Mouse (Mus musculus): ENCODE measurements around the gene Cyp2s1. TPM values are rescaled to one million over a fixed set of nuclear protein-coding genes. Genes with fewer than 3 reads are reported as not detected.

Cyp2s1 gene
- under 1 TPM in 3 of 4 experiments, not detected in 1; 0.11 to 0.44 (median 0.22) TPM for total RNA-seq (2022)

DNA sequence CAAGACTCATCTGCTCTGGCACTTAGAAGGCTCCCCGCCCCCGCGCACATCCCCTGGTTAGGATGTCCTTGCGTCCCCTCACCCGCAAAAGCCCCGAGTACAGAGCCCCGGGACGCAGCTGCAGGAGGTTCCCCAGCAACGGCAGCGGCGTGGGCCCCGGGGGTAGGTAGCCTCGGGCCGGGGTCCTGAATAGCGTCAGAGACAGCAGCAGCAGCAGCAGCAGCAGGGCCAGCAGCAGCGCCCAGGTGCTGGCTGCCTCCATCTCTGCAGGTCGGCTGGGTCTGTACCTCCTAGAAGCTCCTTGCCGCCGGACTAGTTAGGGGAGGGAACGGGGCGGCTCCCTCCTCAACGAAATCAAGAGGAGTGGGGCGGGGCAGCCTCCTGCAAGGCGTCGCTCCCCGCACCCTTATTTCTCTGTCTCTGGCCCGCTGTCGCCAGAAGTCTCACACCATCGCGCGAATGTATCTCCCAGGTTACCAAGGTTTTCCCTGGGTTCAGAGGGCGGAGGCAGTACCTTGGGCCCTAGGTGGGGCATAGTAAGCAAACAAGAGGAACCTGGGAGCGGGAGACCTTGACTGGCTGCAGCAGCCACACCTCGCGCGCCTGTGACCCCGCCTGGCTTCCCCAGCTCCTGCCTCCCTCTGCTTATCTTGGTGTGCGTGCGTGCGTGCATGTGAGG is at the start of gene Cyp2s1:
Gene Cyp2s1 (minus strand): TSS at position 673 of the 679 bp plus-strand sequence.
- DNase-seq (ENCODE audit: low spot score in 2 of 2) = no peak

DNA sequence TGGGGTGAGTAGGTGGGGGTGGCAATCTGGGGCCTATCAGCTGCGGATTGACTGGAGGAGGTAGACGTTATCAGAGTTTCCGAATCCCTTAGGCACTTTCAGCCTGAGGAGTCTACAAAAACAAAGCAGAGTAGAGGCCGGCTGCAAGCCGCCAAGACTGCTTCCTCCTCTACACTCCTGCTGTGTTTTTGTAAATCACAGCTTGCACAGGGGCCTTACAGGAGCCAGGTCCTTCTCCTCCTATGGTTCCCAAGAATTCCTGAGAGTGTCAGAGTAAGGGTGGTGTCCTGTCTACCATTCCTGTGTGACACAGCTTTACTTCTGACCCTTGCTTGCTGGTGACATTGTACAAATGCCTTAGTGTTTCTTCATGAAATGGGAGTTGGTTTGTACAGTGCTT is 48.1 kb upstream of the Cyp2s1 start:
- DNase-seq (ENCODE audit: low spot score in 2 of 2) = no peak

DNA sequence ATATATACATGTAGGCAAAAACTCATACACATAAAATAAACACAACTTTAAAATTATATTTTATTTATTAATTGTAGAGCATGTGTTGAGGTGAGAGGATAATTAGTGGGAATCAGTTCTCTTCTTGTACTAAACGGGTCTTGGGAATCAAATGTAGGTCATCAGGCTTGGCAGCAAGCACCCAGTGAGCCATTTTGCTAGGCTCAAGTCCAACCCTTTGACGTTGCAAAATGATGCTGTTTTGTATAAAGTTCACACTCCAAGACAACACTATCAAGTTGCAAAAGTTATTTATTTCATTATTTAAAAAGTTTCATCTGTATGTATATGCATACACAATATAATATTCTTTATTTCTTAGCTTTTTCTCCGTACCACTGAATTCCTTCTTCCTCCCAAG is 47.0 kb upstream of the Cyp2s1 start:
- no peak for DNase-seq (ENCODE audit: low spot score in 2 of 2)

DNA sequence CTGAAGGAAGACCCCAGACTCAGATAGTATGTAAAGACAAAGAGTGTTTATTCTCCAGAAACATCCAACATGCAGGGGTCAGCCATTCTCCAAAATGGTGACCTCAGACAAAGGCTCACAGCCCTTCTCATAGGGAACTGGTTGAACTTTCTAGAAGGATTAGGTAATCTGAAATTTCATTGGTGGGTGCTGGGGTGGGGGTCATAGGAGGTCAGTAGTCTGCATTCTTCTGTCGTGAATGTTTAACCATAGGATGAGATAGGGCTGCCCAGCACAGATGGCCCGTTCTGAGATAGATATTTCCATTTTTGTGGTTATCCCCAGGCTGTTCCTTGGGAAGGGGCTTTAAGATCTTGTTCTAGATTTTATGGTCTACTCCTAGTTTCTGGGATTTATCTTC is 45.7 kb upstream of the Cyp2s1 start:
- DNase-seq (ENCODE audit: low spot score in 2 of 2) = no peak

DNA sequence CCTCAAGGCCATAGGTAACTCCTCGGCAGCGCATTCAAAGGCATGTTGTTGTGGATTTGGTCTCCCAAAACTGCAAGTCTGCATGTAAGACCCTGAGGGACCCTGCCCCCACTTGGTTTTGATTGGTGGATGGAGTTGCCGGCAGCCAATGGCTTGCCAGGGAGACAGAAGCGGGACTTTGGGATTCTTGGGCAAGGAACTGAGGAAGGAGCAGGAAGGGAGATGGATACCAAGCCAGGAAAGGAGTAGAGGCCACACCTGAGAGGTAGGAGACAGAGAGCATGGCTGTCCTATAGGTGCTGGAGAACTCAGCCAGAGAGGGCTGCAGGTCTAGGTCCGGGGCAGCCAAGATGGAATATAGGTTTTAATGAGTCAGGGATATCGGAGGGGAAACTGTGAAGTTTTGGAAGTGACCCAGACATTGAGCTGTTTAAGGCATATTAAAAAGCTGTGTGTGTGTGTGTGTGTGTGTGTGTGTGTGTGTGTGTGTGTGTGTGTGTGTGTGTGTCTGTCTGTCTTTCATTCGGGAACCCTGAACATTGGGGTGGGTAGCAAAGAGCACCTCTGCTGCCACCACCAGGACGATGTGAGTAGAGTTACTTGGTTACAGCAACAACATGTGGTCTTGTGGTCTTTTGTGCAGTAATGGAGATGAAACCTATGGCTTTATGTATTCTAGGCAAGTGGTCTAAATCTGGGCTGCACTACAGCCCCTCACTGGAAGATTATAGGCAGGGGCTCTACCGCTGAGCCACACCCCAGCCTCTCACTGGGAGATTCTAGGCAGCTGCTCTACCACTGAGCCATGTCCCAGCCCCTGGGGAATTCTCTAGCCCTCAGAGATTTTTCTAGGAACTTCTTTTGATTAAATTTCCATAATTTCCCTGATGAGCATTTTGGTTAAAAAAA is 43.5 kb upstream of the Cyp2s1 start:
- no peak for DNase-seq (ENCODE audit: low spot score in 2 of 2)

DNA sequence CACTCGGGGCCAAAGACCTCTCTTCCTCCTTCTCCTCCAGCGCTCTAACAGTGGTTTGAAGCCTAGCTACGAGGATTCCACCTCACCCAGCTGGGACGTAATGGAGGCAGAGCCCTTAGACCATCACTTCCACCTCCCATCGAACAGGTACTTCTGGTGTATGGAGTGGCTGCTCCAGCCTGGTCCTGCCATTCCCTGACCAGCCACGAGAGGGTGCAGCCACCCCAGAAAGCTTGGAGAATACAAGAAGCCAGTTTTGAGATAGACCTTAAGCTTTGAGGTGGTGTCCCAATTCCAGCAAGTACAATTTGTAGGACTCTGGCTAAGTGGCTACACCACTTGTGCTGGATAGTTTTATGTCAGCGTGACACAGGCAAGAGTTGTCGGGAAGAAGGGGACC is 38.4 kb upstream of the Cyp2s1 start:
- DNase-seq (ENCODE audit: low spot score in 2 of 2) = peak; percentile 5 to 6

DNA sequence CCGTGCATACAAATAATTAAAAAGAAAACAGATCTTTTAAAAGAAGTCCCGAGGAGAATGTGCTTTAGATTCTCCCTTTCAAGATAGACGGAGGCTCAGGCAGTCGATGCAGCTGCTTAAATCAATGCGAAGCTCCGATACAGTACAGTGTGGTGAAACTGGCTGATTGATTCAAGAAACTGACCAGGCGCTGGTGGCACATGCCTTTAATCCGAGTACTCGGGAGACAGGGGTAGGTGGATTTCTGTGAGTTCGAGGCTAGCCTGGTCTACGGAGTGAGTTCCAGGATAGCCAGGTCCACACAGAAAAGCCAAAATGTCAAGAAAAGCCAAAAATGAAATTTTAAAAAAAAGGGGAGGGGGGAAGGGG is 31.7 kb upstream of the Cyp2s1 start:
- no peak for DNase-seq (ENCODE audit: low spot score in 2 of 2)

DNA sequence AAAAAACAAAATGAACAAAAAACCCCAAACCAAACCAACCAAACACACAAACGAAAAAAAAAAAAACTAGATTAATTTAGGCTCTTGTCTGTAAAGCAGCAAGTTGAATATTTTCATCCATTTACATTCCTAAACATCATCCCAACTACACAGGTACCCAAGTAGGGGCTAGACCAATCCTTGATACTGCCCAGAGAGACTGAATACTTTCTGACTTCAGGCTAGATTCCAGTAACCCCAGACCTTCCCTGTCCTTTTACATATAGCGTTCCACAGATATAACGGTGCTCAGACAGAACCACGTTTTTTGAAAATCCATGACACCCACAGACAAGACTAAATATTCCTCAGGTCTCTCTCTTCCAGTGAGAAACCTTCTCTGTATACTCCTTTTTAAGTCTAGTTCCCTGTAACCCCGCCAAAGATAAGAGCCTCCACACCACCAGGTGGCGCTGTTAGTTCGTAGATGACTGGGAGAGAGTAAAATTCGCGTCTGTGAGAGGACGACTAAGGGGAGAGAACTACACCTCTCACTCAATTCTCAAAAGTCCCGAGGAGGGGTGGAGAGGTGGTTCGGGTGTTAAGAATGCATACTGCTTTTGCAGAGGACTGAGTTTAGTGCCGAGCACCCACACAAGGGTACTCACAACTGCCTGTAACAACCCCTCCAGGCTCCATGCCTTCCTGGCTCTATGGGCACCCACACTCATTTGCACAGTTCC is 31.2 kb upstream of the Cyp2s1 start:
- DNase-seq (ENCODE audit: low spot score in 2 of 2) = peak; percentile 70 to 77

DNA sequence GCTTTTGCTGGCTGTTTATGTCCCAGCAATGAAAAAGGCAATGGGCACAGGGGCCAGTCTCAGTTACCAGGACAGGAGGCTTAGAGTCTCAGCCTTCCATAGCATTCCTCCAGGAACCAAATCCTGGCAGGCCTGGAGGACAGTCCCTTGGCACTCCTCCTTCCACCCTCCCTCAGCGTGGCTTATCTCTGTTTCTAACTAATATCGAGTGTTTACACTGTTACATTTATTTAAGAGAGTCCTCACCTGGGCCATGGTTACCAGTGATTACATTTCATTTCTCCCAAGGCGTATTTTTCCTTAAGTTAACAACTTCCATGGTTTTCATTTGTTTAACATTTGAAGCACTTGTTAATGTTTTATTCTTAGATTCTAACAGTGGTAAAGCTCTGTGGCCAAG is 28.2 kb upstream of the Cyp2s1 start:
- DNase-seq (ENCODE audit: low spot score in 2 of 2) = no peak

DNA sequence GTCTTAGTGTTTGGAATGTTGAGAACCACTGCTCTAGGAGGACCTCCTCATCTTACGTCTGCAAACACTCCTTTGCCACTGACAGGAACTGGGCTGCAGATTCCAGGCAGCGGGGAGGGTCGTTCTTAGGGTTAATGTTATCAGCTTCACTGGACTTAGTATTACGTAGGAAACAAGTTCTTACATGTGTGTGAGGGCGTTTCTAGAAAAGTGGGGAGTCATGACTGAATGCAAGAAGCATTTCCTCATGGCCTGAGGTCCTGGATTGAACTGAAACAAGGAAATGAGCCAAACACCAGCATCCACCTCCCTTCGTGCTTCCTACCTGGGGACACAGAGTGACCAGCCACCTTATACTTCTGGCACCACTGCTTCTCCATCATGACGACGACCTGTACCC is 27.7 kb upstream of the Cyp2s1 start:
- no peak for DNase-seq (ENCODE audit: low spot score in 2 of 2)

DNA sequence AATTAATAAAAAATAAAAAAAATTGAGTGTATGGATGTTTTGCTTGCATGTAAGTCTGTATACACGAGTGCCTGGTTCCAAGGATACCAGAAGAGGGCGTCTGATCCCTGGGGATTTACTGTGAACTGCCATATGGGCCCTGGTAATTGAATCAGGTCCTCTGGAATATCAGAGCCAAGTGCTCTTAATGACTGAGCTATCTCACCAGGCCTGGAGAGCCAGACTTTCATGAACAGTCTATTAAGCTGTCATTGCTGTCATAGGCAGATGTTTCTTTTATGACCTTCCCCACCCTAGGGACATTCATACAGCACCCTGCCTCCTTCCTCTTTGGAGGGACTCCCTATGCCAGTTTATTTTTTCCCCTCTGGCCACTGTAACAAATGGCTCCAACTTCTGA is 26.8 kb upstream of the Cyp2s1 start:
- no peak for DNase-seq (ENCODE audit: low spot score in 2 of 2)

DNA sequence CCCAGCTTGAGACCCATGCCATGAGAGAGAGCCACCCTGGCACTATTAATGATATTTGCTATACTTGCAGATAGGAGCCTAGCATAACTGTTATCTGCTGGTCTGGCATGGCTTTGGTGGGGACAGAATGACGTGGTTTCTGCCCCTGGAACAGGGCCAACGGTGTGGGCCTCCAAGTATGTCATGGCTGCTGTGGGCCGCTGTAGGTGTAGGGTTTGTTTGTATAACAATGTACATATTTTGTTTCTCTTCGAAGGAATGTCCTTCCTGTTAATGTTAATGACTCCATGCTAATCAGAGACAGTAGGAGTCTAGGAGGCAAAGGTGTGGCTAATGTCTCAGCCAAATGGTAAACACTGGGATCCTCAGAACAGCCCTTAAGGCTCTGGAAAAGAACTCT is 24.2 kb upstream of the Cyp2s1 start:
- DNase-seq (ENCODE audit: low spot score in 2 of 2) = no peak

DNA sequence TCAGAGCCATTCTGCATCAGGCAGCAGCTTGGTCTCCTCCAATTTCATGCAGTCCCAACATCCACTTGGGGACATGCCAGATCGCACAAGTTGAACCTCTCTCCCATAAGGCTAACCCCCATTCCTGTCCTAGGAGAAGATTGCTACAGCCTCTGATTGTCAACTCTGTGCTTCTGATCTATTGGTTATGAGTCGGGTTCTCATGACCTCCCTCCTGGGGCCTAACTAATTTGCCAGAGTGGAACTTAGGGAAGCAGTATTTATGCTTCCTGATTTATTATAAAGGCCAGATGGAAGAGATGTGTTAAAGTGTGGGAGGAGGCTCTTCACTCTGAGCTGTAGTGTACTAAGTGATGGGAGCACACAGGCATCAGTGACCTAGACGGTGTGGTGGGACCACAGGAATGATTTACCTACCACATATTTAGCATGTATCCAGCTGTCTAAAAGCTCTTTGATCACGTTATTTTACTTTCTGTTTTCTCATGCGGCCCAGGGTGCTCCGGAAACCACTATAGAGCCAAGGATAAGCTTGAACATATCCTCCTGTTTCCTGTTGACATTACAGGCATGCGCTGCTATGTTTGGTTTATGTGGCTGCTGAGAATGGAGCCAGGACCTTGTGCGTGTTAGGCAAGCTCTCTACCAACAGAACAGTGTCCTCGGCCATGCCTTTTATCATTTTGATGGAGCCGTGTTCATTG is 18.6 kb upstream of the Cyp2s1 start:
- no peak for DNase-seq (ENCODE audit: low spot score in 2 of 2)

DNA sequence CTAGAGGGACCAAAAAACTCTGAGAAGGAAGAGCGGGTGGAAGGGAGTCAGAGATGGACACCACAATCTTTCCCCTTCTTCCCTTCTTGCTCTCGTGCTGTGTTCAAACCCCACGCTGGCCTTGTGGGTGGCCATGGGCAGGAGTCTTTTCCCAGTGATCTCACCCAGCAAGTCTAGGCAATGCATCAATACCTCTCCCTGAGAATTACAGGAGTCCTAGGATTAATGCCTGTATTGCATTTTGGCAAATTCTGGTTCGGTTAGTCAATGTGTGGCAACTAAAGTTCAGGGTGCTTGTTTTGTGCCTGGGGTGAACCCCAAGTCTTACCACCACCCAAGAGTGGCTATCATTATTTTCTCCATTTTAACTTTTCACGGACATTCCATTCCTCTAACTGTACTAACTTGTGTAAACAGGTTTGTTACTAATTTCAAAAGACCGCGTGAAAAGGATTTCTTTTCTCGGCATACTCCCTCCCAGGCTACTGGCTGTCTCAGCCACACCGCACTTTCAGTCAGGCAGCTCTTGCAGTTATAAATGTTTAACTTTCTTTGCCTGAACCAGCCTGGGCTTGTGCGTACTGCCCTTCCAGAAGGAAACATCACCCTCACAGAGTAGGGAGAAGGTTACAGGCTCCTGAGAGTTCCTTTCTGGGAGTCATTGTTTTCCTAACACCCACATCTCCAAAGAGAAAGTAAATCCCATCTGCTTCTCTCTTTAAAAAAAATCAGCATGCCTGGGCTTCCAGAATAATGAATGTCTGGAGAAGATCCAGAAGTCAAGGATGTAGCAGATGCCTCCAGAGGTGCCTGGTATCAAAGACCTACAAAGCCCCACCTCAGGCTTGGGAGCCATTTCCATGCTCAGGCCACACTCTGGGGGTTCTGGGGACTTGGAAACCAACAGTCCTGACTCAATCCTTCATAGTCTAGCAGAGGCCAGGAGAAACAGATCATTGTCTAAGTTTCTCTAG is 15.1 kb upstream of the Cyp2s1 start:
- DNase-seq (ENCODE audit: low spot score in 2 of 2) = no peak

DNA sequence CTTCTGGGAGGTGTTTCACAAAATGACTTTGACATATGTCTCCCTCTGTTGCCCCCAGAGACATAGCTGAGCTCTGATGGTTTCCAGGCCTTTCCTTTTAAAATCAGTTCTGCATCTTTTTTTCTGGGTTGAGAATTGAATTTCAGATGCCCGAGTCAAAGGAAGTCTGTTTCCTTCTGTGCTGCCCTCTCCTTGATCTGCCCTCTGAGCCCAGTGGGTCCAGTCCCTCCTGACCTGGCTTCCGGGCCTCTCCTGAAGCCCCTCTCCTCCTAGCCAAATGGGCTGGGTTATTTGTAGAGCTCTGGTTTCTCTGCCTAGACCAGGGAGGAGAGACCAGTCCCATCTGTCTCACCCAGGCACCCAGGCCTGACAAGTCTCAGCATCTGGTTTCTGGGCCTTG is 13.5 kb upstream of the Cyp2s1 start:
- no peak for DNase-seq (ENCODE audit: low spot score in 2 of 2)

DNA sequence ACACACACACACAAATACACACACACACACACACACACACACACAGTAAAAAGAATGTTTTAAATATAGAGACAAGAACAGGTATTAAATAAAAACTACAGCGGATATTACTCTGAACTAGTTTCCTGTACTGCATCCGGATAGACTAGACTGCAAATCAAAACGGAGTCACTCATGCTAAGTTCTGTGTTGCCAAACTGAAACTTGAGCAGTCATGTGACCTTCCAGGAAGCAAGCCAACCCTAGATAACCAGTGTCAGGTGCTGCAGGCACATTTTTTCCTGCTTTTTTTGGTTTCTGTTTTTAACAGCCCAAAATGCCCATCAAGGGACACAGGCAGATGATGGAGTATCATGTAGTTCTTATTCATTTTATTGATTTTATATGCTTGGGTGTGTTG is 10.5 kb upstream of the Cyp2s1 start:
- peak in 1 of 2 experiments; percentile 17 for DNase-seq (ENCODE audit: low spot score in 2 of 2)

DNA sequence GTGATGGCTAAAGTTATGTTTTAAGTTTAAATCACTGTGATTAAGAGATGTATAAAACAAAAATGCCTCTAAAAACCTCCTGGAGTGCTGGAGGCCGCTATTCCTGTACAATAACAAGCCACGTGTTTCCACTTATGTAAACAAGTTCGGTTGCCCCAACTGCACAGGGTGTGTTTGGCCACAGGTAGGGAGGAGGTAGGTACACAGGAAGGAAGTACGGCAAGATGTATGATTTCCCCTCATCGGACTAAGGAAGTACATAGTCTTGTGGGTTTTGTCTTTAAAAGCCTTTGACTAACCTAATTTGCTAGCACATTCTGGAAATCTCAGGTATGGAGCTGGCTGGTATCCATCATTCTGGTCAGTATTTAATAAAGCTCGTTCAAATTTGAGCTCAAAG is 9.3 kb upstream of the Cyp2s1 start:
- DNase-seq (ENCODE audit: low spot score in 2 of 2) = no peak

DNA sequence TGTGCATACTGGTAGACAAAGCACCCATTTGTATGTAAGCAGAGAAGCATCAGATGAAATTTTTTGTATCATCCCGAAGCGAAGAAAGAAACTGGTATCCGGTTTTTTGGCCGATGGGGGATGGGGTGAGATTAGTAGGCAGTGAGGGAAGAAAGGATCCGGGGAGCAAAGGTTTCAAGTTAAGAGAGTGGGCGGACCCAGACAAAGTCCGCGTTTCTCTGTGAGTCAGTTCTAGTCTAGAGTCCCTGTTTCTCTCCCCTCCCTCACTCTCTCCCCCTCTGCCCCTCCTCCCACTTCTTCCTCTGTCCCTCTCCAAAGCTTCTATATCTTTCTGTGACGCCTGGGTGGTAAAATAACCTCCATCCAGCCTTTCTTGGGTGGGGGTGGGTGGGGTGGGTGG is 8.3 kb upstream of the Cyp2s1 start:
- DNase-seq (ENCODE audit: low spot score in 2 of 2) = no peak

DNA sequence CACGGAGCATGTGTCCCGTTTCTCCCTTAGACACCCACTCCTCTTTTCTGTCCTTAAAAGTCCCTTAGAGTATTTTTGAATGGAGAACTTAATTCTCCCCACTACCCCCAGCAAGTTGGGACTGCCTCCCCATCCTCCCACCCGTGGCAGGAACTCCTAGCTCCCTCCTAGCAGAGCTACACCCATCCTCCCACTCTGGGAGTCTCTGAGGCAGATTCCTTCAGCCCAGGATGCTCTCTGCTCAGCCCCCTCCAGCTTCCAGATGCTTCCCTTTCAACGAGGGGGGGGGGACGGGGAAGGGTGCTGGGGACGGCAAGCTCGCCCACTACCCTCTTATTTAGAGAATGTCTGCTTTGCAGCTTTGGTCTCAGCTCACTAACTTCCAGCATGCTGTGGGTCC is 1.1 kb downstream of the Cyp2s1 start:
- DNase-seq (ENCODE audit: low spot score in 2 of 2) = no peak

DNA sequence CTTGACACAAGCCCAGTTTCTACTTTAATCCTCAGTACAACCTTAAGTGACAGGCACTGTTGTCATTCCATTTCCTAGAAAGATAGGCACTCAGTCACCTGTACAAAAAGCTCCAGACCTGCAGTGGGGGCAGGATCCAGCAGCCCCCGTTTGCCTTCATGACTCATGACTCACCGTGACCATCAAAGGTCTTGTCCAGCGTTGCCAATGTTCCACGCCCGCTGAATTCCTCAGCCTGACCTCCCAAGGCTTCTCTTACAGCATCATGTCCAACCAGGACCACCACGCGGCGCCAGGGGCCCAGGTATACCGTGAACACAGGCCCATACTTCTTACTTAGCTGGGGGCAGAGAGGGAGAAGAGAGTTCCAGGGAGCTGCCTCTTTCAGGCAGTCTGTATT is 2.0 kb downstream of the Cyp2s1 start:
- no peak for DNase-seq (ENCODE audit: low spot score in 2 of 2)

Data from gastrocnemius, adult 8-10 months (tissue).